In the genomic region with DNA sequence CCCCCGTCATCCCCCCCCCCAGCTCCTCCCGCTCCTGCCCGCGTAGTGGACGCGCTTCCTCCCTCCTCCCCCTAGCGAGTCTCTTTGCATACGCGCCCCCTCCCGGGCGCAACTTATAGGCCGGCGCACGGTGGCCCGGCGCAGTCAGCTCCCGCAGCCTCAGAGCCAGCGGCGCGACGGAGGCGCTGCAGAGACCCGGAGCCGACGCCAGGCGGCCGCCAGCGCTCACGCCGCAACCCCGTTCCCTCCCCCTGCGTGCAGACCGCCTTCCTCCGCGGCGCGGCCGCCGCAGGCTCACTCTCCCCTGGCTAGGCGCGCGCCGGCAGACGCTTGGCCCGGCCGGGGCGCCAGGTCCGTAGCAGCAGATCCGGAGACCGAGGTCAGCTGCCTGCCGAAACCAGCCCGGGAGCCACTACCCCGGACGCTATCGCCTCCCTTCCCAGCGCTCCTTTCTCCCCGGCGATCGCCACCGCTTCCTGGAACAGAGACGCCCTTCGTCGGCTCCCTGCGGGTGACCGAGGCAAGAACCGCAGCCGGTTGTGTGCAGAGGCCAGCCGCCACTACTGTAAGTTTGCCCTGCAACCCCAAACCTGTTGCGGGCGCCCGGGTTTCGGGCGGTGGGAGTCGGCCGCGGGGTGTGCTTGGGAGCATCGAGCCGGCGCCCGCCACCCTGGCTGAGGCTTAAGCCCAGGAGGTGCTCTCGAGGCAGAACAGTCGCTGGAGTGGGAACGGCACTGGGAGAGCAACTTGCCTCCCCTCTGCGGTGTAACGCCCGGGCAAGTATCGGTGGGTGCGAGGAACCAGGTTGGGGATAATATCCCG, we compare ENCODE assay signal across 8 mouse cellular contexts. TPM values are rescaled to one million over a fixed set of nuclear protein-coding genes. Genes with fewer than 3 reads are reported as not detected.
DNase-seq lines count a peak whose midpoint lies in the region; ATAC-seq lines count a peak whose summit lies in the region.

A gene (plus strand): TSS at position 141 of the 822 bp plus-strand sequence.

- peaks cover 7% of the 10 kb centered on the region; the same call in 1 of the 2 replicates for H3K4me1 ChIP-seq in neural tube, embryonic 11.5 days (ENCODE audit: control insufficient read depth, insufficient read depth, low read length)
- no peaks in the 10 kb centered on the region for H3K4me1 ChIP-seq in embryonic facial prominence, embryonic 11.5 days (ENCODE audit: control insufficient read depth, insufficient read depth, low read length)
- peaks cover 32% of the 10 kb centered on the region for H3K4me1 ChIP-seq in limb, embryonic 11.5 days (ENCODE audit: control insufficient read depth, insufficient read depth, low read length)
- H3K4me1 ChIP-seq in midbrain, embryonic 13.5 days (replicated peaks), result peaks cover 74% of the 10 kb centered on the region

- no peaks in the 10 kb centered on the region for H3K27me3 ChIP-seq in neural tube, embryonic 11.5 days (ENCODE audit: control insufficient read depth, insufficient read depth, low read length)
- no peaks in the 10 kb centered on the region for H3K27me3 ChIP-seq in embryonic facial prominence, embryonic 11.5 days (ENCODE audit: control insufficient read depth, insufficient read depth, low read length)
- H3K27me3 ChIP-seq in limb, embryonic 11.5 days (ENCODE audit: control insufficient read depth, insufficient read depth, low read length), result no peaks in the 10 kb centered on the region
- no peaks in the 10 kb centered on the region for H3K27me3 ChIP-seq in midbrain, embryonic 13.5 days

- ATAC-seq in neural tube, embryonic 11.5 days (ENCODE audit: insufficient read depth, low FRiP score, low TSS enrichment), result peak; percentile 88
- peak; percentile 89 for ATAC-seq in embryonic facial prominence, embryonic 11.5 days (replicated peaks; ENCODE audit: insufficient number of reproducible peaks, low FRiP score, low TSS enrichment, low read depth)
- peak; percentile 85 for ATAC-seq in limb, embryonic 11.5 days (ENCODE audit: insufficient number of reproducible peaks, low FRiP score, low TSS enrichment, low read depth)
- ATAC-seq in midbrain, embryonic 13.5 days, result peak; percentile 92

- peak; percentile 98 for DNase-seq in neural tube, embryonic 11.5 days (ENCODE audit: low spot score)
- no peak for DNase-seq in neural tube, embryonic 10.5 days (ENCODE audit: extremely low spot score, low spot score)
- peak; percentile 97 for DNase-seq in embryonic facial prominence, embryonic 11.5 days (ENCODE audit: low spot score)
- DNase-seq in heart, adult 11 months, result peak; percentile 99
- peak; percentile 82 for DNase-seq in kidney, adult 11 months
- peak; percentile 93 for DNase-seq in limb, embryonic 11.5 days (ENCODE audit: low spot score)
- peak; percentile 92 for DNase-seq in spleen, adult 18-20 months

- H3K4me3 ChIP-seq in neural tube, embryonic 11.5 days (ENCODE audit: low read depth, low read length), result peak within 1 kb of the TSS; percentile 85
- peak within 1 kb of the TSS; percentile 87 for H3K4me3 ChIP-seq in embryonic facial prominence, embryonic 11.5 days (ENCODE audit: low read depth, low read length)
- peak within 1 kb of the TSS; percentile 66 for H3K4me3 ChIP-seq in limb, embryonic 11.5 days (ENCODE audit: low read depth, low read length)
- H3K4me3 ChIP-seq in midbrain, embryonic 13.5 days (replicated peaks), result peak within 1 kb of the TSS; percentile 96

- H3K9ac ChIP-seq in neural tube, embryonic 11.5 days (ENCODE audit: low read length), result peak within 1 kb of the TSS; percentile 91
- peak within 1 kb of the TSS; percentile 91 for H3K9ac ChIP-seq in embryonic facial prominence, embryonic 11.5 days (replicated peaks; ENCODE audit: low read length)
- H3K9ac ChIP-seq in limb, embryonic 11.5 days (ENCODE audit: low read length), result peak within 1 kb of the TSS; percentile 91
- H3K9ac ChIP-seq in midbrain, embryonic 13.5 days (replicated peaks), result peak within 1 kb of the TSS; percentile 95

- no peaks in the 10 kb centered on the region for H3K9me3 ChIP-seq in neural tube, embryonic 11.5 days (ENCODE audit: control insufficient read depth, low read length)
- H3K9me3 ChIP-seq in embryonic facial prominence, embryonic 11.5 days (replicated peaks; ENCODE audit: control insufficient read depth, low read length), result no peaks in the 10 kb centered on the region
- no peaks in the 10 kb centered on the region for H3K9me3 ChIP-seq in limb, embryonic 11.5 days (ENCODE audit: control insufficient read depth, low read length)
- no peaks in the 10 kb centered on the region for H3K9me3 ChIP-seq in midbrain, embryonic 13.5 days

- under 1% methylated on average over 61 of the region's 89 CpGs for WGBS in neural tube, embryonic 11.5 days
- under 1% methylated on average over 88 of the region's 89 CpGs for WGBS in embryonic facial prominence, embryonic 11.5 days
- WGBS in limb, embryonic 11.5 days, result under 1% methylated on average over 82 of the region's 89 CpGs
- WGBS in midbrain, embryonic 13.5 days, result under 1% methylated on average over 80 of the region's 89 CpGs

- H3K27ac ChIP-seq in neural tube, embryonic 11.5 days (ENCODE audit: low read depth, low read length), result peak within 1 kb of the TSS; percentile 94
- peak within 1 kb of the TSS; percentile 95 for H3K27ac ChIP-seq in embryonic facial prominence, embryonic 11.5 days (replicated peaks; ENCODE audit: low read depth, low read length)
- peak within 1 kb of the TSS; percentile 93 for H3K27ac ChIP-seq in limb, embryonic 11.5 days (replicated peaks; ENCODE audit: low read depth, low read length)
- peak within 1 kb of the TSS; percentile 97 for H3K27ac ChIP-seq in midbrain, embryonic 13.5 days

- H3K36me3 ChIP-seq in neural tube, embryonic 11.5 days (ENCODE audit: control insufficient read depth, insufficient read depth, low read length), result peaks cover 7% of the 10 kb centered on the region; the same call in 1 of the 2 replicates
- peaks cover 5% of the 10 kb centered on the region for H3K36me3 ChIP-seq in embryonic facial prominence, embryonic 11.5 days (replicated peaks; ENCODE audit: control insufficient read depth, insufficient read depth, low read depth, low read length)
- peaks cover 11% of the 10 kb centered on the region for H3K36me3 ChIP-seq in limb, embryonic 11.5 days (ENCODE audit: control insufficient read depth, insufficient read depth, low read length)
- peaks cover 14% of the 10 kb centered on the region for H3K36me3 ChIP-seq in midbrain, embryonic 13.5 days

- H3K4me2 ChIP-seq in neural tube, embryonic 11.5 days (ENCODE audit: low read depth), result peak within 1 kb of the TSS; percentile 83
- peak within 1 kb of the TSS; percentile 78 for H3K4me2 ChIP-seq in embryonic facial prominence, embryonic 11.5 days (ENCODE audit: low read depth, low read length)
- peak within 1 kb of the TSS; percentile 93 for H3K4me2 ChIP-seq in limb, embryonic 11.5 days (ENCODE audit: low read depth, severe bottlenecking)
- peak within 1 kb of the TSS; percentile 86 for H3K4me2 ChIP-seq in midbrain, embryonic 13.5 days (replicated peaks)

RNA-seq across cellular contexts. Expression of the gene that starts here (rescaled TPM):
- polyA plus RNA-seq in neural tube, embryonic 11.5 days (2014; fragmentation: Nextera tagmentation; extraction: Ambion mirVana), result 23.6 and 24.3 TPM in 2 replicates
- 8.3 and 10.5 TPM in 2 replicates for polyA plus RNA-seq in embryonic facial prominence, embryonic 11.5 days (2014; fragmentation: Nextera tagmentation; extraction: Ambion mirVana)
- polyA plus RNA-seq in limb, embryonic 11.5 days (2014; fragmentation: Nextera tagmentation; extraction: Ambion mirVana), result 6.7 and 7.3 TPM in 2 replicates
- polyA plus RNA-seq in midbrain, embryonic 13.5 days (2015; fragmentation: Nextera tagmentation; extraction: Ambion mirVana), result 50.2 and 52.1 TPM in 2 replicates
